Mouse (Mus musculus) limb, embryonic 10.5 days (tissue): Measurements from ENCODE around the gene Ntn5. TPM values are rescaled to one million over a fixed set of nuclear protein-coding genes. Genes with fewer than 3 reads are reported as not detected.

Experiments used
- DNase-seq: peaks from one replicate; pipeline ENCODE4 v3.0.0-alpha.2; 2017; ENCODE audit warnings: low spot score
- H3K27ac ChIP-seq: fragments of 300-500 bp; sonication (generic); 2 replicates; pipeline ENCODE4 v1.5.1; 2016; ENCODE audit warnings: mild to moderate bottlenecking
- H3K27me3 ChIP-seq: fragments of 300-500 bp; sonication (generic); 2 replicates; pipeline ENCODE4 v1.6.1; 2016; ENCODE audit warnings: low read depth, mild to moderate bottlenecking; ENCODE audit not compliant: poor library complexity, severe bottlenecking
- H3K36me3 ChIP-seq: fragments of 300-500 bp; sonication (generic); 2 replicates; pipeline ENCODE4 v1.6.1; 2016; ENCODE audit warnings: mild to moderate bottlenecking, moderate library complexity
- H3K4me1 ChIP-seq: fragments of 300-500 bp; sonication (generic); 2 replicates; pipeline ENCODE4 v1.6.1; 2016
- H3K4me3 ChIP-seq: fragments of 300-500 bp; sonication (generic); 2 replicates; pipeline ENCODE4 v1.5.1; 2016; ENCODE audit warnings: mild to moderate bottlenecking, moderate library complexity
- H3K9me3 ChIP-seq: fragments of 300-500 bp; sonication (generic); replicated peaks from 2 replicates; pipeline ENCODE4 v1.6.1; 2016; ENCODE audit warnings: mild to moderate bottlenecking
- WGBS: fragments of 180-500 bp; shearing (Covaris S2); methylation state at CpG from one replicate; pipeline ENCODE4 v1.1.7; 2016; 5-methylcytosine and 5-hydroxymethylcytosine counted together
- polyA plus RNA-seq: library from polyadenylated mRNA; unstranded; fragments of >200 nt; fragmentation: Nextera tagmentation; extraction: Ambion mirVana; gene quantifications from 2 replicates; pipeline ENCODE4 v1.2.1, GENCODE M21; 2016

Ntn5 gene
- polyA plus RNA-seq, 1 experiment from 2014 or later, result 0.39 TPM

GRCm38 (mm10) chr7:45713881-45714520, 30.2 kb downstream of the Ntn5 start:
- peaks cover 47% of the 10 kb centered on the region for H3K36me3 ChIP-seq
- peaks cover 46% of the 10 kb centered on the region for H3K4me1 ChIP-seq
- DNase-seq, result no peak
- H3K4me3 ChIP-seq, result peak overlapping the region; percentile 74
- H3K9me3 ChIP-seq, result no peaks in the 10 kb centered on the region
- WGBS, result 91% methylated on average over 6 of the region's 6 CpGs
- peak overlapping the region; percentile 77; the same call in 1 of the 2 replicates for H3K27ac ChIP-seq
- no peaks in the 10 kb centered on the region for H3K27me3 ChIP-seq

GRCm38 (mm10) chr7:45714630-45715089, 30.8 kb downstream of the Ntn5 start:
- WGBS, result 9% methylated on average over 14 of the region's 14 CpGs
- no peaks in the 10 kb centered on the region for H3K27me3 ChIP-seq
- H3K27ac ChIP-seq, result peak overlapping the region; percentile 77
- H3K9me3 ChIP-seq, result no peaks in the 10 kb centered on the region
- peaks cover 46% of the 10 kb centered on the region for H3K4me1 ChIP-seq
- peaks cover 51% of the 10 kb centered on the region for H3K36me3 ChIP-seq
- H3K4me3 ChIP-seq, result peak overlapping the region; percentile 74
- DNase-seq, result no peak

- peak within 1 kb of the TSS; percentile 74 for H3K4me3 ChIP-seq
- peaks cover 49% of the 10 kb centered on the region for H3K4me1 ChIP-seq
- peak within 1 kb of the TSS; percentile 77 for H3K27ac ChIP-seq
- no peaks in the 10 kb centered on the region for H3K9me3 ChIP-seq
- H3K36me3 ChIP-seq, result peaks cover 51% of the 10 kb centered on the region
- DNase-seq, result peak; percentile 95
- no peaks in the 10 kb centered on the region for H3K27me3 ChIP-seq
- 8% methylated on average over 34 of the region's 34 CpGs for WGBS
Measured at GRCm38 (mm10) chr7:45715090-45715708, 31.4 kb downstream of the Ntn5 start, which contains the start of gene Rpl18. Gene Rpl18, plus strand, starts transcription at chr7:45715457.

- no peaks in the 10 kb centered on the region for H3K9me3 ChIP-seq
- 85% methylated on average over 19 of the region's 19 CpGs for WGBS
- peak overlapping the region; percentile 77 for H3K27ac ChIP-seq
- H3K4me3 ChIP-seq, result peak overlapping the region; percentile 74
- DNase-seq, result no peak
- H3K36me3 ChIP-seq, result peaks cover 51% of the 10 kb centered on the region
- H3K4me1 ChIP-seq, result peaks cover 55% of the 10 kb centered on the region
- no peaks in the 10 kb centered on the region for H3K27me3 ChIP-seq
Measured at GRCm38 (mm10) chr7:45715741-45716459, 32.1 kb downstream of the Ntn5 start.

- H3K27ac ChIP-seq, result peak overlapping the region; percentile 94; the same call in 1 of the 2 replicates
- WGBS, result 96% methylated on average over 3 of the region's 3 CpGs
Measured at GRCm38 (mm10) chr7:45716460-45716857, 32.6 kb downstream of the Ntn5 start.

GRCm38 (mm10) chr7:45716952-45717917, 33.4 kb downstream of the Ntn5 start:
- no peak for DNase-seq
- peaks cover 63% of the 10 kb centered on the region for H3K4me1 ChIP-seq
- no peaks in the 10 kb centered on the region for H3K9me3 ChIP-seq
- H3K27ac ChIP-seq, result peak overlapping the region; percentile 94
- peaks cover 51% of the 10 kb centered on the region for H3K36me3 ChIP-seq
- no peaks in the 10 kb centered on the region for H3K27me3 ChIP-seq
- WGBS, result 12% methylated on average over 31 of the region's 31 CpGs
- peak overlapping the region; percentile 74 for H3K4me3 ChIP-seq

More at GRCm38 (mm10) chr7:45716460-45716857, 32.6 kb downstream of the Ntn5 start:
- Histone ChIP-seq H3K4me3 (peak overlapping the region; percentile 74), H3K9me3 (no peaks in the 10 kb centered on the region), H3K36me3 (peaks cover 51% of the 10 kb centered on the region), H3K4me1 (peaks cover 57% of the 10 kb centered on the region), H3K27me3 (no peaks in the 10 kb centered on the region)
- no peak for DNase-seq

- Histone ChIP-seq H3K27ac (peak within 1 kb of the TSS; percentile 94), H3K27me3 (no peaks in the 10 kb centered on the region), H3K9me3 (no peaks in the 10 kb centered on the region), H3K4me3 (peak within 1 kb of the TSS; percentile 74), H3K4me1 (peaks cover 65% of the 10 kb centered on the region), H3K36me3 (peaks cover 51% of the 10 kb centered on the region)
- under 1% methylated on average over 41 of the region's 41 CpGs for WGBS
- peak; percentile 100 for DNase-seq
Measured at GRCm38 (mm10) chr7:45717918-45718297, 34.1 kb downstream of the Ntn5 start, which contains the start of gene Sphk2. Gene Sphk2, minus strand, starts transcription at chr7:45718002.

- no peak for DNase-seq
- Histone ChIP-seq H3K9me3 (no peaks in the 10 kb centered on the region), H3K27me3 (no peaks in the 10 kb centered on the region), H3K4me3 (peak overlapping the region; percentile 74), H3K27ac (peak overlapping the region; percentile 94), H3K36me3 (peaks cover 51% of the 10 kb centered on the region), H3K4me1 (peaks cover 65% of the 10 kb centered on the region)
- WGBS, result under 1% methylated on average over 20 of the region's 20 CpGs
Measured at GRCm38 (mm10) chr7:45718331-45718730, 34.5 kb downstream of the Ntn5 start.

- H3K27me3 ChIP-seq, result no peaks in the 10 kb centered on the region
- peaks cover 55% of the 10 kb centered on the region for H3K36me3 ChIP-seq
- no peaks in the 10 kb centered on the region for H3K9me3 ChIP-seq
- peak overlapping the region; percentile 74 for H3K4me3 ChIP-seq
- 82% methylated on average over 10 of the region's 10 CpGs for WGBS
- DNase-seq, result no peak
- H3K27ac ChIP-seq, result peak overlapping the region; percentile 94
- H3K4me1 ChIP-seq, result peaks cover 61% of the 10 kb centered on the region
Measured at GRCm38 (mm10) chr7:45719180-45719579, 35.4 kb downstream of the Ntn5 start.

- H3K27ac ChIP-seq, result no peak overlapping the region
- no peaks in the 10 kb centered on the region for H3K9me3 ChIP-seq
- no peak for DNase-seq
- H3K27me3 ChIP-seq, result no peaks in the 10 kb centered on the region
- peaks cover 54% of the 10 kb centered on the region for H3K4me1 ChIP-seq
- peaks cover 62% of the 10 kb centered on the region for H3K36me3 ChIP-seq
- peak overlapping the region; percentile 74 for H3K4me3 ChIP-seq
- WGBS, result 93% methylated on average over 16 of the region's 16 CpGs
Measured at GRCm38 (mm10) chr7:45719738-45720412, 36.1 kb downstream of the Ntn5 start.

- peak within 1 kb of the TSS; percentile 19; the same call in 1 of the 2 replicates for H3K27ac ChIP-seq
- H3K27me3 ChIP-seq, result no peaks in the 10 kb centered on the region
- peaks cover 70% of the 10 kb centered on the region for H3K36me3 ChIP-seq
- no peak for DNase-seq
- H3K4me1 ChIP-seq, result peaks cover 46% of the 10 kb centered on the region
- WGBS, result 84% methylated on average over 14 of the region's 14 CpGs
- no peaks in the 10 kb centered on the region for H3K9me3 ChIP-seq
- H3K4me3 ChIP-seq, result peak within 1 kb of the TSS; percentile 74; the same call in 1 of the 2 replicates
Measured at GRCm38 (mm10) chr7:45720413-45721233, 36.8 kb downstream of the Ntn5 start, which contains the start of gene Fam83e. Gene Fam83e, plus strand, starts transcription at chr7:45721212.
